Mouse (Mus musculus) forebrain, embryonic 14.5 days (tissue): Measurements from ENCODE around the gene Pxn. TPM values are rescaled to one million over a fixed set of nuclear protein-coding genes. Genes with fewer than 3 reads are reported as not detected.

ENCODE experiments used
- ATAC-seq: fragments of 200-750 bp; cut with Nextera tagmentation; 2 replicates; pipeline ENCODE4 v1.8.0; 2017; ENCODE audit warnings: mild to moderate bottlenecking, moderate library complexity
- DNase-seq: peaks from one replicate; pipeline ENCODE4 v3.0.0-alpha.2; 2015; ENCODE audit warnings: low spot score
- H3K27ac ChIP-seq: fragments of 300-500 bp; sonication (generic); 2 replicates; pipeline ENCODE4 v1.5.1; 2014; ENCODE audit warnings: low read depth, mild to moderate bottlenecking, control low read depth, low read length, moderate library complexity
- H3K27me3 ChIP-seq: fragments of 300-500 bp; sonication (generic); replicated peaks from 2 replicates; pipeline ENCODE4 v1.6.1; 2014; ENCODE audit warnings: low read length, control low read depth, mixed read lengths; ENCODE audit not compliant: control insufficient read depth, insufficient read depth
- H3K36me3 ChIP-seq: fragments of 300-500 bp; sonication (generic); 2 replicates; pipeline ENCODE4 v1.6.1; 2014; ENCODE audit warnings: low read length, control low read depth; ENCODE audit not compliant: control insufficient read depth, insufficient read depth
- H3K4me1 ChIP-seq: fragments of 300-500 bp; sonication (generic); 2 replicates; pipeline ENCODE4 v1.6.1; 2014; ENCODE audit warnings: antibody characterized with exemption, low read length, control low read depth; ENCODE audit not compliant: control insufficient read depth, insufficient read depth
- H3K4me2 ChIP-seq: fragments of 300-500 bp; sonication (generic); 2 replicates; pipeline ENCODE4 v1.6.1; 2014; ENCODE audit warnings: mild to moderate bottlenecking, control low read depth, low read length
- H3K4me3 ChIP-seq: fragments of 300-500 bp; sonication (generic); 2 replicates; pipeline ENCODE4 v1.5.1; 2014; ENCODE audit warnings: low read depth, low read length, control low read depth
- H3K9ac ChIP-seq: fragments of 300-500 bp; sonication (generic); 2 replicates; pipeline ENCODE4 v1.6.1; 2014; ENCODE audit warnings: mild to moderate bottlenecking, low read length, control low read depth, moderate library complexity
- H3K9me3 ChIP-seq: fragments of 300-500 bp; sonication (generic); replicated peaks from 2 replicates; pipeline ENCODE4 v1.6.1; 2016; ENCODE audit warnings: low read length, control low read depth, mixed read lengths; ENCODE audit not compliant: control insufficient read depth
- WGBS: fragments of 180-500 bp; shearing (Covaris S2); extraction: QIAGEN DNeasy Blood & Tissue Kit; methylation state at CpG from one replicate; pipeline ENCODE4 v1.1.7; 2014; 5-methylcytosine and 5-hydroxymethylcytosine counted together
- polyA plus RNA-seq: library from polyadenylated mRNA; unstranded; fragments of >200 nt; fragmentation: Nextera tagmentation; extraction: Ambion mirVana; gene quantifications from 2 replicates; pipeline ENCODE4 v1.2.1, GENCODE M21; 2014

The Pxn gene
- polyA plus RNA-seq, 1 experiment from 2014 or later = 7.5 TPM

GRCm38 (mm10) chr5:115538693-115539043 lies 32.2 kb downstream of the Pxn start:
- Histone ChIP-seq H3K4me1 (peaks cover 12% of the 10 kb centered on the region), H3K9me3 (no peaks in the 10 kb centered on the region), H3K36me3 (no peaks in the 10 kb centered on the region), H3K27ac (no peak overlapping the region), H3K27me3 (no peaks in the 10 kb centered on the region), H3K4me3 (no peak overlapping the region), H3K9ac (no peak overlapping the region), H3K4me2 (no peak overlapping the region)
- peak; percentile 91 for ATAC-seq
- peak; percentile 94 for DNase-seq
- 0% methylated on average over 12 of the region's 12 CpGs for WGBS

- Histone ChIP-seq H3K9ac (0 out of 2 replicates have a peak overlapping the region, but pooled peaks have one; percentile 3), H3K4me1 (peaks cover 13% of the 10 kb centered on the region), H3K4me3 (no peak overlapping the region), H3K36me3 (0 out of 2 replicates have a peak, but pooled peaks cover 4% of the 10 kb centered on the region), H3K4me2 (no peak overlapping the region), H3K27ac (0 out of 2 replicates have a peak overlapping the region, but pooled peaks have one; percentile 52), H3K9me3 (no peaks in the 10 kb centered on the region), H3K27me3 (no peaks in the 10 kb centered on the region)
- DNase-seq (no peak), ATAC-seq (no peak)
- 76% methylated on average over 19 of the region's 19 CpGs for WGBS
These were observed 36.3 kb downstream of the Pxn start for GRCm38 (mm10) chr5:115542635-115543384.

- 55% methylated on average over 17 of the region's 17 CpGs for WGBS
- H3K4me2 ChIP-seq = 0 out of 2 replicates have a peak overlapping the region, but pooled peaks have one; percentile 12
- peak; percentile 82 for DNase-seq
These were observed 37.2 kb downstream of the Pxn start for GRCm38 (mm10) chr5:115543509-115544253.

GRCm38 (mm10) chr5:115544655-115545185 lies 38.2 kb downstream of the Pxn start:
- Histone ChIP-seq H3K4me2 (no peak overlapping the region), H3K9ac (no peak overlapping the region; the same call in 1 of the 2 replicates), H3K4me3 (no peak overlapping the region), H3K9me3 (no peaks in the 10 kb centered on the region), H3K27ac (no peak overlapping the region), H3K27me3 (no peaks in the 10 kb centered on the region), H3K4me1 (peaks cover 9% of the 10 kb centered on the region), H3K36me3 (0 out of 2 replicates have a peak, but pooled peaks cover 9% of the 10 kb centered on the region)
- DNase-seq (no peak), ATAC-seq (no peak)
- 50% methylated on average over 18 of the region's 18 CpGs for WGBS

More at GRCm38 (mm10) chr5:115543509-115544253, 37.2 kb downstream of the Pxn start:
- Histone ChIP-seq H3K9me3 (no peaks in the 10 kb centered on the region), H3K4me1 (peaks cover 9% of the 10 kb centered on the region), H3K27ac (peak overlapping the region; percentile 52; the same call in 1 of the 2 replicates), H3K36me3 (0 out of 2 replicates have a peak, but pooled peaks cover 6% of the 10 kb centered on the region), H3K4me3 (no peak overlapping the region), H3K9ac (no peak overlapping the region), H3K27me3 (no peaks in the 10 kb centered on the region)
- peak; percentile 83 for ATAC-seq

GRCm38 (mm10) chr5:115545636-115546035 lies 39.2 kb downstream of the Pxn start:
- no peak overlapping the region for H3K9ac ChIP-seq

GRCm38 (mm10) chr5:115546536-115546935 lies 40.1 kb downstream of the Pxn start:
- 78% methylated on average over 11 of the region's 11 CpGs for WGBS
- Histone ChIP-seq H3K36me3 (0 out of 2 replicates have a peak, but pooled peaks cover 15% of the 10 kb centered on the region), H3K9me3 (no peaks in the 10 kb centered on the region), H3K27ac (no peak overlapping the region), H3K9ac (no peak overlapping the region), H3K4me1 (peaks cover 9% of the 10 kb centered on the region), H3K4me2 (no peak overlapping the region), H3K4me3 (no peak overlapping the region), H3K27me3 (no peaks in the 10 kb centered on the region)
- DNase-seq = no peak
- ATAC-seq = no peak

More at GRCm38 (mm10) chr5:115545636-115546035, 39.2 kb downstream of the Pxn start:
- no peaks in the 10 kb centered on the region for H3K27me3 ChIP-seq
- no peak for DNase-seq
- no peak overlapping the region for H3K27ac ChIP-seq
- WGBS = 89% methylated on average over 14 of the region's 14 CpGs
- no peak overlapping the region for H3K4me2 ChIP-seq
- peaks cover 9% of the 10 kb centered on the region for H3K4me1 ChIP-seq
- ATAC-seq = no peak
- H3K4me3 ChIP-seq = no peak overlapping the region
- H3K36me3 ChIP-seq = 0 out of 2 replicates have a peak, but pooled peaks cover 12% of the 10 kb centered on the region
- H3K9me3 ChIP-seq = no peaks in the 10 kb centered on the region

- peaks cover 9% of the 10 kb centered on the region for H3K4me1 ChIP-seq
- no peak overlapping the region for H3K4me2 ChIP-seq
- ATAC-seq (no peak), DNase-seq (no peak)
- 0 out of 2 replicates have a peak overlapping the region, but pooled peaks have one; percentile 25 for H3K9ac ChIP-seq
- H3K27ac ChIP-seq = no peak overlapping the region
- no peaks in the 10 kb centered on the region for H3K9me3 ChIP-seq
- H3K4me3 ChIP-seq = no peak overlapping the region
- no peaks in the 10 kb centered on the region for H3K27me3 ChIP-seq
- 0 out of 2 replicates have a peak, but pooled peaks cover 19% of the 10 kb centered on the region for H3K36me3 ChIP-seq
- WGBS = 47% methylated on average over 6 of the region's 6 CpGs
These were observed 40.5 kb downstream of the Pxn start for GRCm38 (mm10) chr5:115547014-115547413.

- DNase-seq (no peak), ATAC-seq (no peak)
- Histone ChIP-seq H3K27me3 (no peaks in the 10 kb centered on the region), H3K4me1 (peaks cover 9% of the 10 kb centered on the region), H3K9me3 (no peaks in the 10 kb centered on the region), H3K9ac (no peak overlapping the region), H3K4me2 (no peak overlapping the region), H3K27ac (no peak overlapping the region), H3K36me3 (peaks cover 22% of the 10 kb centered on the region; the same call in 1 of the 2 replicates), H3K4me3 (no peak overlapping the region)
- WGBS = 86% methylated on average over 7 of the region's 7 CpGs
These were observed 40.9 kb downstream of the Pxn start for GRCm38 (mm10) chr5:115547421-115547820.
